Mouse (Mus musculus) neural tube, embryonic 14.5 days (tissue): ENCODE data around the gene Dnajc11. TPM values are rescaled to one million over a fixed set of nuclear protein-coding genes. Genes with fewer than 3 reads are reported as not detected.

Experiments used
- polyA plus RNA-seq: library from polyadenylated mRNA; unstranded; fragments of >200 nt; fragmentation: Nextera tagmentation; extraction: Ambion mirVana; gene quantifications from 2 replicates; pipeline ENCODE4 v1.2.1, GENCODE M21; 2014

The Dnajc11 gene
- polyA plus RNA-seq, 1 experiment from 2014 or later: 82.4 TPM

Other genes with a start within 250 kb of the Dnajc11 start
- 197 and 206 TPM in 2 replicates for gene Camta1, start 71.8 kb upstream of the Dnajc11 start, polyA plus RNA-seq
- gene Thap3, start 55.3 kb downstream of the Dnajc11 start, polyA plus RNA-seq: 20.1 and 30.3 TPM in 2 replicates
- gene Phf13, start 62.6 kb downstream of the Dnajc11 start, polyA plus RNA-seq: 15.1 and 22.1 TPM in 2 replicates
- 2.1 and 3.0 TPM in 2 replicates for gene Klhl21, start 75.1 kb downstream of the Dnajc11 start, polyA plus RNA-seq
- 16.2 and 20.7 TPM in 2 replicates for gene Zbtb48, start 94.0 kb downstream of the Dnajc11 start, polyA plus RNA-seq
- gene Tas1r1, start 104.9 kb downstream of the Dnajc11 start, polyA plus RNA-seq: 1.4 and 2.1 TPM in 2 replicates
- gene Nol9, start 105.6 kb downstream of the Dnajc11 start, polyA plus RNA-seq: 26.1 and 29.8 TPM in 2 replicates
- 9.6 and 11.7 TPM in 2 replicates for gene Plekhg5, start 138.8 kb downstream of the Dnajc11 start, polyA plus RNA-seq
- 0.54 and 1.1 TPM in 2 replicates for gene Tnfrsf25, start 182.2 kb downstream of the Dnajc11 start, polyA plus RNA-seq
- 0.52 and 0.64 TPM in 2 replicates for gene Espn, start 218.7 kb downstream of the Dnajc11 start, polyA plus RNA-seq
- not detected in 2 replicates for gene Hes2, start 225.2 kb downstream of the Dnajc11 start, polyA plus RNA-seq
- gene Acot7, start 244.4 kb downstream of the Dnajc11 start, polyA plus RNA-seq: 332 and 348 TPM in 2 replicates